Mouse (Mus musculus) small intestine, adult 2 months (tissue): ENCODE results near the gene Zmym4. TPM values are rescaled to one million over a fixed set of nuclear protein-coding genes. Genes with fewer than 3 reads are reported as not detected.

ENCODE experiments used
- H3K27ac ChIP-seq: fragments of 200-500 bp; 2 replicates; pipeline ENCODE4 v1.5.1; 2012; ENCODE audit warnings: low read depth, low read length, control low read depth, inconsistent platforms; ENCODE audit not compliant: insufficient read depth
- H3K27me3 ChIP-seq: fragments of 200-500 bp; 2 replicates; pipeline ENCODE4 v1.6.1; 2012; ENCODE audit warnings: mild to moderate bottlenecking, moderate library complexity, low read length, inconsistent platforms; ENCODE audit not compliant: control insufficient read depth, insufficient read depth
- H3K36me3 ChIP-seq: fragments of 200-500 bp; 2 replicates; pipeline ENCODE4 v1.6.1; 2012; ENCODE audit warnings: mild to moderate bottlenecking, low read length, control low read depth, inconsistent platforms; ENCODE audit not compliant: control insufficient read depth, insufficient read depth
- H3K4me1 ChIP-seq: fragments of 200-500 bp; 2 replicates; pipeline ENCODE4 v1.6.1; 2012; ENCODE audit warnings: low read length, inconsistent platforms, mixed read lengths; ENCODE audit not compliant: control insufficient read depth, insufficient read depth, insufficient read length
- H3K4me3 ChIP-seq: fragments of 200-500 bp; 2 replicates; pipeline ENCODE4 v1.5.1; 2012; ENCODE audit warnings: low read depth, mild to moderate bottlenecking, control low read depth, inconsistent platforms, low read length, moderate library complexity
- CTCF ChIP-seq: fragments of 200-500 bp; IDR thresholded peaks from 2 replicates; pipeline ENCODE4 v1.5.1; 2012; ENCODE audit warnings: low read depth, mild to moderate bottlenecking, control low read depth, inconsistent platforms, low read length, moderate library complexity, mixed read lengths; ENCODE audit not compliant: insufficient replicate concordance, insufficient read length; ENCODE audit errors: extremely low read depth
- POLR2A ChIP-seq: fragments of 200-500 bp; IDR thresholded peaks from 2 replicates; pipeline ENCODE4 v1.6.1; 2012; ENCODE audit warnings: low read depth, mild to moderate bottlenecking, control low read depth, inconsistent platforms, low read length, moderate library complexity
- WGBS: fragments of 180-500 bp; shearing (Covaris S2); methylation state at CpG from one replicate; pipeline ENCODE4 v1.1.7; 2018; 5-methylcytosine and 5-hydroxymethylcytosine counted together
- polyA plus RNA-seq: library from polyadenylated mRNA; depleted of rRNA; stranded (reverse); fragments of >200 nt; gene quantifications from 2 replicates; pipeline ENCODE4 v1.2.3, GENCODE M21; 2012

The Zmym4 gene
- polyA plus RNA-seq, 1 experiment: 0.74 TPM

DNA sequence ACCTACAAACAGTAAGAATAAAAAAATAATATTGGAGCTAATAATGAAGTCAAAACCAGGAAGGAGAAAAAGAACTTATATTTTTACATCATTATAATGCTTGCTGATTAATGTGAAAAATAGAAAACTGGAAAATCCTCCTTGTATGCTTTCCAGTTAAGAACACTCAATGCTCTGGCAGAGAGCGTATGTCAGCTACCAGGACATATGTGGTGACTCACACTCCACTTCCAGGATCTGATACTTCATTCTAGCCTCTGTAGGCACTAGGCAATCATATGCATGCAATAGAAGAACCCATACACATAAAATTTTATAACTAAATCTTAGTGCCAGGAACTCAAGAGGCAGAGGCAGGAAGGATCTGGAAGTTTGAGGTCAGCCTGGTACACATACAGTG, 40.2 kb downstream of the Zmym4 start:
- H3K36me3 ChIP-seq: peaks cover 6% of the 10 kb centered on the region
- H3K27ac ChIP-seq: no peak overlapping the region
- no peak for TF ChIP-seq POLR2A
- no peak for TF ChIP-seq CTCF
- 95% methylated on average over 1 of the region's 1 CpGs for WGBS
- no peak overlapping the region for H3K4me3 ChIP-seq
- no peaks in the 10 kb centered on the region for H3K4me1 ChIP-seq
- no peaks in the 10 kb centered on the region for H3K27me3 ChIP-seq

DNA sequence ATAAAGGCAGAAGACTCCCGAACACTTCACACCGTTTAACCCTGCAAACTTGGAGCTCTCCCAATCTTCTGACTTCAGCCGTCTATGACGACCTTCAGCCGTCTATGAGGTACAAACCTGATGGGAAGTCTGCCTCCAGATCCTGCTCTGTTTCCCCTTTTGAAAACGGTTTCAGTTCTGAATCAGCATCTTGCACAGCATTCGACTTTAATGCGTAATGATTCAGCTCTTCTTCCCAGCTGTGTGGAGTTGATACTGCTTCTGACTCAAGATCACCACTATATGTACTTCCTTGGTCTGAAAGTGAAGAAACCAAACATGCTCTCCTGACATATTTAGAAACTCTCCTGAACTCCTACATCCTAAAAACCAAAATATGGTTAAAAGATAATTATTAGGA, 78.1 kb downstream of the Zmym4 start:
- WGBS: 92% methylated on average over 8 of the region's 8 CpGs
- Histone ChIP-seq H3K27me3 (no peaks in the 10 kb centered on the region), H3K4me3 (no peak overlapping the region), H3K36me3 (peaks cover 18% of the 10 kb centered on the region), H3K27ac (no peak overlapping the region), H3K4me1 (no peaks in the 10 kb centered on the region)
- TF ChIP-seq POLR2A: no peak

GRCm38 (mm10) chr4:126885953-126886352, 82.0 kb downstream of the Zmym4 start:
- Histone ChIP-seq H3K4me1 (peaks cover 4% of the 10 kb centered on the region; the same call in 1 of the 2 replicates), H3K4me3 (no peak overlapping the region), H3K27ac (no peak overlapping the region), H3K36me3 (peaks cover 12% of the 10 kb centered on the region), H3K27me3 (no peaks in the 10 kb centered on the region)
- TF ChIP-seq POLR2A (no peak), CTCF (no peak)
- WGBS: 67% methylated on average over 1 of the region's 1 CpGs

DNA sequence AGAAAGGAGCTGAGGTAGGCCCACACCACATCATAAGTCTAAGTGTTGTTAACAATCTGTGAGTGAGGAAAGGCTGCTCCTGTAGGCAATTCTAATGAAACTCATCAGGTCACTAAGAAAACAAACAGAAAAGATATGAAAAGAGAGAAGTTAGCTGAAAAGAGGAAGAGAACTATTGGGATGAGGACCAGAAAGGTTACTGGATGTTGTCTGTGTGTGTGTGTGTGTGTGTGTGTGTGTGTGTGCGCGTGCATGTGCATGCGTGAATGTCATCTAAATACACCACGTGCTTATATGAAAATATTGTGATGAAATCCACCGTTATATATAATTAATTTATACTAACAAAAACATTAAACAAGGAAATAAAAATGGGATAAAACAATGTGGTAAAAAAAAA, 84.3 kb downstream of the Zmym4 start:
- Histone ChIP-seq H3K27me3 (no peaks in the 10 kb centered on the region), H3K4me1 (peaks cover 10% of the 10 kb centered on the region; the same call in 1 of the 2 replicates), H3K36me3 (peaks cover 8% of the 10 kb centered on the region), H3K27ac (no peak overlapping the region; the same call in 1 of the 2 replicates), H3K4me3 (no peak overlapping the region)
- 82% methylated on average over 5 of the region's 5 CpGs for WGBS
- no peak for TF ChIP-seq CTCF
- no peak for TF ChIP-seq POLR2A

DNA sequence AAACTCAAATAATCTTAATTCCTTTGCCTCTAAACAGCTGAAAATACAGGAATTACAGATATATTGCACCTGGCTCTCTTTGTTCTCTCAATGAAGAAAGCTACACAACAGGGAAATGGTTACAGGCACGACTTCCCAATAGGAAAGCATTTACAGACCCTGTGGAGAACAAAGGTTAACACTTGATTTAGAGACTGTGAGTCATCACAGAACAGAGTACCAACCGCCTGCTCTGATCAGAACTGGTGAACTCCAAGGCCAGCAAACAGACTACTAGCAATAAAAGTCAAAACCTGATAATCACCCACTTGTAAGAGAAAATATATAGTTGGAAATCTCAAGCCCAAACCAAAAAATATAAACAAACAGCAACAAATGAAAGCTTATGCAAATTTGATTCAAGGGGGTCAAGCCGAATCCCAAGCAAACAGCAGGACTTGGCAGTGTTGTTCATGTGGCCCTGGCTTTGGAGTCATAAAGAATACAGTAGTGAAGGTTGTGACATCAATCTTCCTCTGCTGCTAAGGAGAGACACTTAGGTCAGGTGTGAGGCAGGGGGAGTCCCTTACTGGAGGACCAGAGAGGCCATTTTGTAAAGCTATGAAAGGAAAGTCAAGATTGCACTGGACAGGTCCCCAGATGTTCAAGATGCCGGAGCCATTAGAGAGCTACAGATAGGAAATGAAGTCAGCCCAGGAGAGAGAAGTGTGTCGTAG, 88.2 kb downstream of the Zmym4 start:
- peak overlapping the region; percentile 89 for H3K27ac ChIP-seq

DNA sequence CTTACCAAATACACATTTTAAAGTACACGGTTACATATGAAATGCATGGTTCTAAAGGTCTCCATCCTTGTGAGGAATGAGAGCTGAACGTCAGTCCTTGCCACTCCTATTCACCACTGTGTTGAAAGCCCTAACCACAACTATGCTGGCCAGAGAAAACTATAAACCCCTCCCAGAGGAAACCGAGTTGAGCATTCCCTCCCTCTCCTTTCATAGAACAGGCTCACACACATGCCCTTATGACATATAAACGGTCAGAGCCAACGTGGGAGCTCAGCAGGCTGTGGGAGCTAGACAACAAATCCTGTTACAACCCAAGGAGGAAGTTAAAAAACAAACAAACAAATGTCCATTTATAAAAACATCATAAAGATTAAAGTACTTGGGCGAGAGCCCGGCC, 95.2 kb downstream of the Zmym4 start:
- Histone ChIP-seq H3K4me1 (no peaks in the 10 kb centered on the region), H3K4me3 (no peak overlapping the region), H3K36me3 (peaks cover 6% of the 10 kb centered on the region), H3K27ac (no peak overlapping the region), H3K27me3 (no peaks in the 10 kb centered on the region)
- TF ChIP-seq CTCF (no peak), POLR2A (no peak)
- WGBS: 44% methylated on average over 7 of the region's 7 CpGs

More for the DNA sequence above, 88.2 kb downstream of the Zmym4 start:
- Histone ChIP-seq H3K36me3 (peaks cover 8% of the 10 kb centered on the region), H3K27me3 (no peaks in the 10 kb centered on the region), H3K4me3 (no peak overlapping the region), H3K4me1 (peaks cover 10% of the 10 kb centered on the region; the same call in 1 of the 2 replicates)
- 37% methylated on average over 5 of the region's 5 CpGs for WGBS
- TF ChIP-seq CTCF (no peak), POLR2A (no peak)

DNA sequence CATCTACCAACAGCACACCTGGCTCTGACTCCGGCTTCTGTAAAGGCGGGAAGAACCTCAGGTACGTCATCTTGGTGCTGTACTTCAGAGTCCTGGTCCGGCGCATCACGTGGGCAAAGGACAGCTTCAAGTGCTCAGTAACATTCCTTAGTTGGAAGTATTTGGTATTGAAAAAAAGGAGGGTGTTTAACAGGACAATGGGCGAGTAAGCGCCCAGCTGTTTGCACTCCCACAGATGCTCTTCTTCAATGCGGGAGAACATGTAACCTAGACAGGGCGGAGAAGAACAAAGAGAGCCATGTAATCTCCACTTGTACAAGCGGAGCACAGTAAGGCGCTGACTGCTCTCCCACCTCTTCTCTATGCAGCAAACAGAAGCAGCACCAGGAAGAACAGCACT, 99.2 kb downstream of the Zmym4 start:
- Histone ChIP-seq H3K4me1 (no peaks in the 10 kb centered on the region), H3K27me3 (no peaks in the 10 kb centered on the region), H3K4me3 (no peak overlapping the region), H3K27ac (no peak overlapping the region), H3K36me3 (peaks cover 4% of the 10 kb centered on the region; the same call in 1 of the 2 replicates)
- TF ChIP-seq POLR2A: no peak
- 88% methylated on average over 12 of the region's 12 CpGs for WGBS
